Comparison of ENCODE assay signal across 25 mouse cellular contexts in the genomic region with DNA sequence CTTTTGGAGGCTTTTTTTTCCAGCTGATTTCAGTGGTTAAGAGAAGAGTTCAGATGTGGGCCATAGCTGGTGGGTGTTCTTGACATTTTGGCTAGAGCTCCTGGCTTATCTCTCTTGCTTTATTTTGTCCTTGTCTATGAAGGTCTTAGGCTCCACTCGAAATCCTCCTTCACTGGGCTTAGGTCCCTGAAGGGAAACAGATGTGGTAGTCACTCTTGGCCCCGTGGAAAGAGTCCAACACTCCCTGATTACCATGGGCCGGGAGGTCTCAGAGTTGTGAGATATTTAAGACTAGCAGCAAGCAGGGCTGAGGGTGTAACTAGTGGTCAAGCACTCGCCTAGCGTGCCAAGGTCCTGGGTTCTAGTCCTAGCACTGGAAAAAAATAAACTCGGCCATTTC.
A peak's percentile ranks its signal among the peaks of the same experiment; 100 is the strongest.
DNase-seq lines count a peak whose midpoint lies in the region; ATAC-seq and TF ChIP-seq lines count a peak whose summit lies in the region.
"Had no signal": no experiment of that assay in that cellular context is flagged by ENCODE, and none has a peak within 500 bp of the region (broad histone marks: within the 10 kb centered on the region; RNA-seq: fewer than 3 reads in every experiment).

No protein-coding gene starts in this region.

- no peak overlapping the region for H3K4me2 ChIP-seq in kidney, postnatal 0 days (ENCODE audit: low read length)
- H3K4me2 ChIP-seq: embryonic facial prominence, embryonic 15.5 days; heart, embryonic 13.5 days; hindbrain, embryonic 12.5 days had no signal

- TF ChIP-seq CTCF in kidney, postnatal 0 days (IDR thresholded peaks at IDR 0.05; ENCODE audit: low read depth): no peak

- no peak overlapping the region for H3K9ac ChIP-seq in kidney, postnatal 0 days (ENCODE audit: low read depth, low read length)
- H3K9ac ChIP-seq: embryonic facial prominence, embryonic 15.5 days; heart, embryonic 13.5 days; hindbrain, embryonic 12.5 days had no signal

- 70% methylated on average over 6 of the region's 6 CpGs for WGBS in kidney, postnatal 0 days

- ATAC-seq in kidney, postnatal 0 days (replicated peaks; ENCODE audit: low FRiP score, low read depth): no peak
- ATAC-seq: CD4-positive, CD25-positive, alpha-beta regulatory T cell, adult 4 months; forebrain, embryonic 16.5 days; hindbrain, embryonic 16.5 days; inflammation-experienced regulatory T-cells, adult 6 months had no signal

- no peak overlapping the region for H3K4me3 ChIP-seq in kidney, postnatal 0 days (replicated peaks; ENCODE audit: low read depth, low read length)
- H3K4me3 ChIP-seq: embryonic facial prominence, embryonic 15.5 days; erythroblast, embryonic 14.5 days; forebrain, embryonic 10.5 days; gastrocnemius, adult 2 months; heart, embryonic 13.5 days; hindbrain, embryonic 12.5 days had no signal

- no peak overlapping the region for H3K27ac ChIP-seq in kidney, postnatal 0 days
- H3K27ac ChIP-seq: embryonic facial prominence, embryonic 15.5 days; forebrain, embryonic 10.5 days; gastrocnemius, adult 2 months; heart, embryonic 13.5 days; hindbrain, embryonic 12.5 days had no signal

- no peaks in the 10 kb centered on the region for H3K4me1 ChIP-seq in kidney, postnatal 0 days (replicated peaks; ENCODE audit: insufficient read depth, low read length)

- no peaks in the 10 kb centered on the region for H3K27me3 ChIP-seq in kidney, postnatal 0 days (ENCODE audit: insufficient read depth, low read length)
- H3K27me3 ChIP-seq: embryonic facial prominence, embryonic 15.5 days; heart, embryonic 13.5 days; hindbrain, embryonic 12.5 days had no signal

- no peaks in the 10 kb centered on the region for H3K9me3 ChIP-seq in kidney, postnatal 0 days (replicated peaks; ENCODE audit: low read length)
- H3K9me3 ChIP-seq: embryonic facial prominence, embryonic 15.5 days; forebrain, embryonic 10.5 days; heart, embryonic 13.5 days; hindbrain, embryonic 12.5 days had no signal

- DNase-seq in adrenal gland, adult (ENCODE audit: inconsistent age in 2 of 2, low spot score in 1 of 2): peak; percentile 54 to 86
- DNase-seq in adrenal gland, adult 18-20 months (ENCODE audit: low spot score in 2 of 2): no peak
- DNase-seq in kidney, postnatal 0 days (ENCODE audit: low spot score): peak; percentile 7
- DNase-seq in kidney, postnatal 10 days: no peak
- peak; percentile 16 for DNase-seq in urinary bladder, postnatal 14 days (ENCODE audit: low spot score)
- DNase-seq in urinary bladder, postnatal 25 days (ENCODE audit: low spot score): no peak
- DNase-seq in thymus, postnatal 36 days: no peak
- DNase-seq: B cell, adult 2 months; cerebellum, adult 11 months; cerebellum, adult 8-10 months; cerebellum, postnatal 14 days; embryo, embryonic 11 days; gastrocnemius, adult 2 months; gastrocnemius, postnatal 25 days; heart, postnatal 4 days had no signal

- H3K36me3 ChIP-seq in kidney, postnatal 0 days (ENCODE audit: insufficient read depth, low read length): no peaks in the 10 kb centered on the region
- H3K36me3 ChIP-seq: embryonic facial prominence, embryonic 15.5 days; forebrain, embryonic 10.5 days; G1E; heart, embryonic 13.5 days; hindbrain, embryonic 12.5 days had no signal

Comparison
In these comparisons a context has a peak if more than half of its experiments do, and no peak if none do; other contexts are left out.
1. DNase-seq: peak in adrenal gland, adult (2 of 2), kidney, postnatal 0 days (single experiment) and urinary bladder, postnatal 14 days (single experiment); none in adrenal gland, adult 18-20 months (0 of 2), kidney, postnatal 10 days (single experiment), urinary bladder, postnatal 25 days (single experiment) and thymus, postnatal 36 days (0 of 2).